Mouse (Mus musculus) hindbrain, postnatal 0 days (tissue): ENCODE measurements around the gene Mettl6. TPM values are rescaled to one million over a fixed set of nuclear protein-coding genes. Genes with fewer than 3 reads are reported as not detected.
A peak's percentile ranks its signal among the peaks of the same experiment; 100 is the strongest.

Experiments used
- ATAC-seq: fragments of 200-750 bp; cut with Nextera tagmentation; 2 replicates; pipeline ENCODE4 v1.8.0; 2017; ENCODE audit warnings: mild to moderate bottlenecking, moderate TSS enrichment, moderate library complexity
- DNase-seq: peaks from one replicate; pipeline ENCODE4 v3.0.0-alpha.2; 2015; ENCODE audit warnings: low spot score
- H3K27ac ChIP-seq: fragments of 300-500 bp; sonication (generic); 2 replicates; pipeline ENCODE4 v1.5.1; 2014; ENCODE audit warnings: mild to moderate bottlenecking
- H3K27me3 ChIP-seq: fragments of 300-500 bp; sonication (generic); 2 replicates; pipeline ENCODE4 v1.6.1; 2014; ENCODE audit warnings: low read length, mixed read lengths; ENCODE audit not compliant: insufficient read depth
- H3K36me3 ChIP-seq: fragments of 300-500 bp; sonication (generic); 2 replicates; pipeline ENCODE4 v1.6.1; 2014; ENCODE audit warnings: low read length, mixed read lengths; ENCODE audit not compliant: insufficient read depth
- H3K4me1 ChIP-seq: fragments of 300-500 bp; sonication (generic); 2 replicates; pipeline ENCODE4 v1.6.1; 2014; ENCODE audit warnings: antibody characterized with exemption, low read length, mixed read lengths; ENCODE audit not compliant: insufficient read depth
- H3K4me2 ChIP-seq: fragments of 300-500 bp; sonication (generic); 2 replicates; pipeline ENCODE4 v1.6.1; 2014; ENCODE audit warnings: low read depth, mild to moderate bottlenecking, low read length, moderate library complexity, mixed read lengths
- H3K4me3 ChIP-seq: fragments of 300-500 bp; sonication (generic); 2 replicates; pipeline ENCODE4 v1.5.1; 2014; ENCODE audit warnings: low read length
- H3K9ac ChIP-seq: fragments of 300-500 bp; sonication (generic); replicated peaks from 2 replicates; pipeline ENCODE4 v1.6.1; 2014; ENCODE audit warnings: mild to moderate bottlenecking, low read length, moderate library complexity, mixed read lengths
- H3K9me3 ChIP-seq: fragments of 300-500 bp; sonication (generic); 2 replicates; pipeline ENCODE4 v1.6.1; 2016; ENCODE audit warnings: low read length, mixed read lengths
- CTCF ChIP-seq: IDR thresholded peaks from 2 replicates; pipeline ENCODE4 v1.5.1; 2016; ENCODE audit warnings: antibody characterized with exemption, control low read depth, low read depth
- WGBS: fragments of 180-500 bp; shearing (Covaris S2); extraction: QIAGEN DNeasy Blood & Tissue Kit; methylation state at CpG from one replicate; pipeline ENCODE4 v1.1.7; 2014; 5-methylcytosine and 5-hydroxymethylcytosine counted together
- polyA plus RNA-seq: library from polyadenylated mRNA; unstranded; fragments of >200 nt; fragmentation: Nextera tagmentation; extraction: Ambion mirVana; gene quantifications from 2 replicates; pipeline ENCODE4 v1.2.1, GENCODE M21; 2015
- total RNA-seq: library from RNA; depleted of rRNA; stranded (reverse); fragments of >200 nt; gene quantifications from 2 replicates; pipeline ENCODE4 v1.2.3, GENCODE M21; 2014

Gene Mettl6
- total and polyA plus RNA-seq, 2 experiments from 2014 or later, result 14.8 to 32.7 TPM

- Histone ChIP-seq H3K9me3 (no peaks in the 10 kb centered on the region), H3K4me2 (no peak overlapping the region), H3K9ac (no peak overlapping the region), H3K4me3 (no peak overlapping the region), H3K4me1 (no peaks in the 10 kb centered on the region), H3K27ac (no peak overlapping the region), H3K36me3 (peaks cover 62% of the 10 kb centered on the region), H3K27me3 (no peaks in the 10 kb centered on the region)
- ATAC-seq (no peak), DNase-seq (no peak)
- 89% methylated on average over 13 of the region's 13 CpGs for WGBS
- no peak for TF ChIP-seq CTCF
Measured at GRCm38 (mm10) chr14:31503406-31503805, 8.6 kb upstream of the Mettl6 start.

- peaks cover 31% of the 10 kb centered on the region for H3K36me3 ChIP-seq
Measured at GRCm38 (mm10) chr14:31499526-31499925, 4.7 kb upstream of the Mettl6 start.

GRCm38 (mm10) chr14:31496241-31496646 is 1.4 kb upstream of the Mettl6 start:
- ATAC-seq (no peak), DNase-seq (no peak)
- H3K4me2 ChIP-seq, result peak overlapping the region; percentile 79
- peak overlapping the region; percentile 91 for H3K4me3 ChIP-seq
- H3K27me3 ChIP-seq, result no peaks in the 10 kb centered on the region
- H3K27ac ChIP-seq, result no peak overlapping the region
- H3K9ac ChIP-seq, result peak overlapping the region; percentile 86
- peaks cover 15% of the 10 kb centered on the region; the same call in 1 of the 2 replicates for H3K36me3 ChIP-seq
- WGBS, result 43% methylated on average over 7 of the region's 7 CpGs
- no peak for TF ChIP-seq CTCF
- H3K9me3 ChIP-seq, result no peaks in the 10 kb centered on the region
- peaks cover 19% of the 10 kb centered on the region for H3K4me1 ChIP-seq

More at GRCm38 (mm10) chr14:31499526-31499925, 4.7 kb upstream of the Mettl6 start:
- no peak overlapping the region for H3K4me3 ChIP-seq
- DNase-seq, result no peak
- WGBS, result 85% methylated on average over 1 of the region's 1 CpGs
- no peak for TF ChIP-seq CTCF
- no peaks in the 10 kb centered on the region for H3K9me3 ChIP-seq
- no peak overlapping the region for H3K27ac ChIP-seq
- H3K9ac ChIP-seq, result no peak overlapping the region
- H3K27me3 ChIP-seq, result no peaks in the 10 kb centered on the region
- ATAC-seq, result no peak
- peaks cover 11% of the 10 kb centered on the region for H3K4me1 ChIP-seq
- no peak overlapping the region for H3K4me2 ChIP-seq

GRCm38 (mm10) chr14:31495538-31495937 is 698 bp upstream of the Mettl6 start:
- ATAC-seq, result no peak
- Histone ChIP-seq H3K9me3 (no peaks in the 10 kb centered on the region), H3K9ac (peak overlapping the region; percentile 86), H3K27me3 (no peaks in the 10 kb centered on the region), H3K27ac (peak overlapping the region; percentile 87), H3K4me3 (peak overlapping the region; percentile 91), H3K4me2 (peak overlapping the region; percentile 79), H3K4me1 (peaks cover 19% of the 10 kb centered on the region), H3K36me3 (peaks cover 15% of the 10 kb centered on the region; the same call in 1 of the 2 replicates)
- TF ChIP-seq CTCF, result no peak
- 3% methylated on average over 8 of the region's 8 CpGs for WGBS
- DNase-seq, result no peak

GRCm38 (mm10) chr14:31494349-31494974 is 378 bp downstream of the Mettl6 start, which contains the start of gene Eaf1:
Gene Eaf1 (plus strand): TSS chr14:31494399.
- Histone ChIP-seq H3K4me1 (peaks cover 19% of the 10 kb centered on the region), H3K9me3 (no peaks in the 10 kb centered on the region), H3K4me2 (peak within 1 kb of the TSS; percentile 79), H3K4me3 (peak within 1 kb of the TSS; percentile 91), H3K27ac (peak within 1 kb of the TSS; percentile 87), H3K36me3 (peaks cover 12% of the 10 kb centered on the region; the same call in 1 of the 2 replicates), H3K27me3 (no peaks in the 10 kb centered on the region), H3K9ac (peak within 1 kb of the TSS; percentile 86)
- peak; percentile 12; the same call in 1 of the 2 replicates for TF ChIP-seq CTCF
- WGBS, result 1% methylated on average over 37 of the region's 37 CpGs
- DNase-seq (peak; percentile 43), ATAC-seq (peak; percentile 63)

GRCm38 (mm10) chr14:31493901-31494300 is 939 bp downstream of the Mettl6 start:
- DNase-seq, result no peak
- no peaks in the 10 kb centered on the region for H3K9me3 ChIP-seq
- 52% methylated on average over 9 of the region's 9 CpGs for WGBS

GRCm38 (mm10) chr14:31488055-31488454 is 6.8 kb downstream of the Mettl6 start:
- DNase-seq (no peak), ATAC-seq (no peak)
- Histone ChIP-seq H3K27ac (no peak overlapping the region), H3K36me3 (peaks cover 66% of the 10 kb centered on the region), H3K4me2 (no peak overlapping the region), H3K4me1 (no peaks in the 10 kb centered on the region), H3K9me3 (no peaks in the 10 kb centered on the region), H3K9ac (no peak overlapping the region), H3K27me3 (no peaks in the 10 kb centered on the region), H3K4me3 (no peak overlapping the region)
- 95% methylated on average over 6 of the region's 6 CpGs for WGBS
- TF ChIP-seq CTCF, result no peak

More at GRCm38 (mm10) chr14:31493901-31494300, 939 bp downstream of the Mettl6 start:
- TF ChIP-seq CTCF, result no peak
- Histone ChIP-seq H3K4me2 (peak overlapping the region; percentile 79), H3K4me1 (peaks cover 19% of the 10 kb centered on the region), H3K27me3 (no peaks in the 10 kb centered on the region), H3K27ac (no peak overlapping the region), H3K36me3 (peaks cover 17% of the 10 kb centered on the region; the same call in 1 of the 2 replicates), H3K4me3 (peak overlapping the region; percentile 91), H3K9ac (peak overlapping the region; percentile 86)
- ATAC-seq, result no peak
